Mouse (Mus musculus): ENCODE results near the gene Tmem189. TPM values are rescaled to one million over a fixed set of nuclear protein-coding genes. Genes with fewer than 3 reads are reported as not detected.
A peak's percentile ranks its signal among the peaks of the same experiment; 100 is the strongest.

Tmem189 gene
- polyA plus RNA-seq, 1 experiment from 2014 or later: 31.9 TPM

DNA sequence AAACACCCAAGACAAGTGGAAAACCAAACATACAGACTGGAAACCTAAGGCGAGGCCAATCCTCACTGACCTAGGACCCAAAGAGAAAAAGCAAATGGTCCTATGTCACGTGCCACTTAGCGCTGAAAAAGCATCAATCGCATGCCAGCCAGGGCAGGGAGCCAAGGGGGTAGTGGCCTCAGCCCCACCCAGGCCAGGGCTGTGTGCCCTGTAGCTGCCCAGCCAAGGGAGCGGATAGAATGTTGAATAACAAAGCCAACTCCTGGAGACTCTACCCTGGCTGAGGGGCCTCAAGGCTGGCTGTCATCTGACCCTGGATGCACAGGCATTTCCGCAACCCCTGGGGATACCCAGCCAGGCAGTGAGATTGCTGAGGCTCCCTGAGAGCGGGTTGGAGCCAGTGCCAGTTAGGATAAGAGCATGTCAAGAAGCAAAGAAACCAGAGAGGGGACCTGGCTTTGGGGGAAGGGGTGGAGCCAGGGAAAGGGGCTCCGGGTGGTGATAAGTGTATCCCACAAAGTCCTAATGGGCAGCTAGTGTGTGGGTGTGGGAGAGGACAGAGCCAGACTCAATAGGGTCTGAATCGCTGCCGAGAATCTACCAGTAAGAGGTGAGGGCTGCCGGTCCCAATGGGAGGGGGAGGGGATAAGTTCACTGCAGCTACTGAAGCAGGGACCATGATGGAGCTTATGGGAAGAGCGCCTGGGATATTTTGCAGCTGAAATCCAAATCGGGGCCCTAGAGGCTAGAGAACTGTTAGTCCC is 29.6 kb downstream of the Tmem189 start:
- H3K27me3 ChIP-seq (ENCODE audit: control insufficient read depth, insufficient read depth, low read length): no peaks in the 10 kb centered on the region
- H3K9ac ChIP-seq (replicated peaks; ENCODE audit: low read length): peak overlapping the region; percentile 87
- no peaks in the 10 kb centered on the region for H3K36me3 ChIP-seq (replicated peaks; ENCODE audit: control insufficient read depth, insufficient read depth, low read depth, low read length)
- peaks cover 5% of the 10 kb centered on the region for H3K4me1 ChIP-seq (ENCODE audit: control insufficient read depth, insufficient read depth, low read length)
- H3K9me3 ChIP-seq (replicated peaks; ENCODE audit: control insufficient read depth, low read length): no peaks in the 10 kb centered on the region
- DNase-seq (ENCODE audit: low spot score): no peak
- H3K4me3 ChIP-seq (ENCODE audit: low read depth, low read length): peak overlapping the region; percentile 84
- WGBS: 20% methylated on average over 13 of the region's 13 CpGs
- ATAC-seq (replicated peaks; ENCODE audit: insufficient number of reproducible peaks, low FRiP score, low TSS enrichment, low read depth): peak; percentile 26
- H3K27ac ChIP-seq (replicated peaks; ENCODE audit: low read depth, low read length): 0 out of 2 replicates have a peak overlapping the region, but pooled peaks have one; percentile 21
- H3K4me2 ChIP-seq (ENCODE audit: low read depth, low read length): peak overlapping the region; percentile 93

DNA sequence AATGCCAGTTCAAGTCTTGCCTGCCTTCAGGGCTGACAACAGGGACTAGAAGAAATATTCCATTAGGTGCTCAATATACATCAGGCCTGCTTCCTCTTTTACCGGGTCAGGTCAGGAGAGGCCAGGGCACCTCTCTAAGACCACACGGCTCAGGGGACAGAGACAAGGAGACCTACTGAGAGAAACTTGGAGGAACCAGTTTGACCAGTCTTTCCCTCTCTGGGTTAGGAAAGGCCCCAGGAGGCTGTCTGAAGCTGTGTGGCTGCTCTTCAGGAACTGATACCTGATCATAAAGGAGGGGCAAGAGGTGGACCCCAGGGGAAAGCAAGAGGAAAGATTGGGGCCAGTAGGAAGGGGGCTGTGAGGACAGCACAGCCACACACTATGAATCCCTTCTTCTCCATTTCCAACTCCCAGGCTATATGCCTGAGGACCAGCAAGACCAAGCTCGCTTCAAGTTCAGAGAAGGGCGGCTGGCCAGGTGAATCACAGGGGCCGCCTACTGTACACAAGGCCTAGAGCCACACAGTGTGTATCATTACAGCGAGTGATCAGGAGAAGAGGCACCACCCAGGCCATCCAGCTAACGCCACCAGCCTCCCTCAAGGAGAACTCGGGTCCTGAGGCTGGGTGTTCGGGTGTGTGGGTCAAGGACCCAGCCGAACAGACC is 30.3 kb downstream of the Tmem189 start:
- WGBS: 63% methylated on average over 10 of the region's 10 CpGs
- no peaks in the 10 kb centered on the region for H3K36me3 ChIP-seq (replicated peaks; ENCODE audit: control insufficient read depth, insufficient read depth, low read depth, low read length)
- H3K27me3 ChIP-seq (ENCODE audit: control insufficient read depth, insufficient read depth, low read length): no peaks in the 10 kb centered on the region
- no peaks in the 10 kb centered on the region for H3K9me3 ChIP-seq (replicated peaks; ENCODE audit: control insufficient read depth, low read length)
- ATAC-seq (replicated peaks; ENCODE audit: insufficient number of reproducible peaks, low FRiP score, low TSS enrichment, low read depth): no peak; the same call in 1 of the 2 replicates
- peak overlapping the region; percentile 87 for H3K9ac ChIP-seq (replicated peaks; ENCODE audit: low read length)
- H3K4me1 ChIP-seq (ENCODE audit: control insufficient read depth, insufficient read depth, low read length): peaks cover 5% of the 10 kb centered on the region
- peak; percentile 39 for DNase-seq (ENCODE audit: low spot score)
- H3K27ac ChIP-seq (replicated peaks; ENCODE audit: low read depth, low read length): no peak overlapping the region; the same call in 1 of the 2 replicates
- H3K4me2 ChIP-seq (ENCODE audit: low read depth, low read length): peak overlapping the region; percentile 93
- H3K4me3 ChIP-seq (ENCODE audit: low read depth, low read length): no peak overlapping the region; the same call in 1 of the 2 replicates

GRCm38 (mm10) chr2:167658712-167659111 is 30.9 kb downstream of the Tmem189 start:
- WGBS: 70% methylated on average over 11 of the region's 11 CpGs
- DNase-seq (ENCODE audit: low spot score) (no peak), ATAC-seq (replicated peaks; ENCODE audit: insufficient number of reproducible peaks, low FRiP score, low TSS enrichment, low read depth) (no peak)
- no peak overlapping the region for H3K27ac ChIP-seq (replicated peaks; ENCODE audit: low read depth, low read length)
- H3K27me3 ChIP-seq (ENCODE audit: control insufficient read depth, insufficient read depth, low read length): no peaks in the 10 kb centered on the region
- no peak overlapping the region for H3K4me3 ChIP-seq (ENCODE audit: low read depth, low read length)
- peaks cover 5% of the 10 kb centered on the region for H3K4me1 ChIP-seq (ENCODE audit: control insufficient read depth, insufficient read depth, low read length)
- no peak overlapping the region for H3K4me2 ChIP-seq (ENCODE audit: low read depth, low read length)
- no peaks in the 10 kb centered on the region; the same call in 1 of the 2 replicates for H3K36me3 ChIP-seq (replicated peaks; ENCODE audit: control insufficient read depth, insufficient read depth, low read depth, low read length)
- peak overlapping the region; percentile 6; the same call in 1 of the 2 replicates for H3K9ac ChIP-seq (replicated peaks; ENCODE audit: low read length)
- H3K9me3 ChIP-seq (replicated peaks; ENCODE audit: control insufficient read depth, low read length): no peaks in the 10 kb centered on the region

DNA sequence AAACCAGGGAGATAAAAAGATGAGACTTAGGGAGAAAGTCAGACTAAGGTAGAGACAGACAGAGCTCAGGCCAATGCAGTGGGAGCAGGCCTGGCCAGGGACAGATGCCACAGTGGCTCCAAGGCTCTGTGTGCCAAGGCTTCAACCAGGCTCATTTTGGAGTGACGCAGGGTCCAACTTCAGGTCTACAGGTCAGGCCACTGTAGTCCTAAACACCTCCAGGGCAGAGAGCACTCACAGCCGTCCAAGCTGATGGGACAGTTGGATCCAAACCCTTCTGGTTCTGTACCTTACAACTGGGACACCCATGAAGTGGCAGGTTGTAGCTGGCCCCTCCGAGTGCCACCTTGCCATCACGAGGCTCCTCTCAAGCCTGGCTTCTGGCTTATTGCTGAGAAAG is 31.6 kb downstream of the Tmem189 start:
- Histone ChIP-seq H3K36me3 (replicated peaks; ENCODE audit: control insufficient read depth, insufficient read depth, low read depth, low read length) (no peaks in the 10 kb centered on the region; the same call in 1 of the 2 replicates), H3K4me3 (ENCODE audit: low read depth, low read length) (no peak overlapping the region), H3K9me3 (replicated peaks; ENCODE audit: control insufficient read depth, low read length) (no peaks in the 10 kb centered on the region), H3K4me2 (ENCODE audit: low read depth, low read length) (no peak overlapping the region), H3K9ac (replicated peaks; ENCODE audit: low read length) (no peak overlapping the region), H3K27me3 (ENCODE audit: control insufficient read depth, insufficient read depth, low read length) (no peaks in the 10 kb centered on the region), H3K27ac (replicated peaks; ENCODE audit: low read depth, low read length) (no peak overlapping the region), H3K4me1 (ENCODE audit: control insufficient read depth, insufficient read depth, low read length) (peaks cover 5% of the 10 kb centered on the region)
- 78% methylated on average over 4 of the region's 4 CpGs for WGBS
- no peak for ATAC-seq (replicated peaks; ENCODE audit: insufficient number of reproducible peaks, low FRiP score, low TSS enrichment, low read depth)
- DNase-seq (ENCODE audit: low spot score): no peak

DNA sequence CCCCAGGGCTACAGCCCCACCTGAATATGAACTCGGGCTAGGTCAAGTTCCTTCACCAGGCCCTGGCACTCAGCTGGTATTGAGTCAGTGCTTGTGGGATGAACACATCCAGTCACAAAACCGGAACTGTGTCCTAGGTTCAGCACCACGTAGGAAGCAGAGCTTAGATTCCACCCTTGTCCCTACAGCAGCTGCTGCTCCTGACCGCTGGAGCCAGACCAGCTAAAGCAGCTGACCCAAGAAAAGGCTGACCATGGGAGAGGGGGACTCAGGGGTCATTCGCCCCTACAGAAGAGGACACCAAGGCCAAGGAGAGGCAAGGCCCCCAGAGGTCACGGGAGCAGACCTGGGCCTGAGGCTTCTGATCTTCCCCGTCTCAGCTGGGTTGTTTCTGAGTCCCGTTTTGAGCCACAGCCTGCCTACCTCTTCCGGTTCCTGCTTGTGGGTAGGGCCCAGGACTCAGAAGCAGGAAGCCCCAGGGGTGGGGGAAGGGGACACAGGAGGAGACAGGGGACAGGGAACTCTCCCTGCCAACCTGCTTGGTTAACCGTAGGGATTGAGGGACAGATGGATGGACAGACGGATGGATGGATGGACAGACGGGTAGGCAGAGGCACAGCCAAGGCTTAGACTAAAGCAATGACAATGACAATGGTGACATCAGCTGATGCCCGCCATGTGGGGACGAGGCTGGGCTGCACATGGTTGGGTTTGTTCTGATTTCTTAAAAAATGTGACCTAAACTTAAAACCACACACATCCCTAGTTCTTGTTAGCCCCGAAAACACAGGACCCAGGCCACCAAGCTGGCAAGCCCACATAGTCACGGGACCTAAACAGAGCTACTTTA is 32.8 kb downstream of the Tmem189 start:
- 0 out of 2 replicates have a peak overlapping the region, but pooled peaks have one; percentile 13 for H3K27ac ChIP-seq (replicated peaks; ENCODE audit: low read depth, low read length)
- WGBS: 84% methylated on average over 16 of the region's 16 CpGs
- H3K4me1 ChIP-seq (ENCODE audit: control insufficient read depth, insufficient read depth, low read length): peaks cover 5% of the 10 kb centered on the region

DNA sequence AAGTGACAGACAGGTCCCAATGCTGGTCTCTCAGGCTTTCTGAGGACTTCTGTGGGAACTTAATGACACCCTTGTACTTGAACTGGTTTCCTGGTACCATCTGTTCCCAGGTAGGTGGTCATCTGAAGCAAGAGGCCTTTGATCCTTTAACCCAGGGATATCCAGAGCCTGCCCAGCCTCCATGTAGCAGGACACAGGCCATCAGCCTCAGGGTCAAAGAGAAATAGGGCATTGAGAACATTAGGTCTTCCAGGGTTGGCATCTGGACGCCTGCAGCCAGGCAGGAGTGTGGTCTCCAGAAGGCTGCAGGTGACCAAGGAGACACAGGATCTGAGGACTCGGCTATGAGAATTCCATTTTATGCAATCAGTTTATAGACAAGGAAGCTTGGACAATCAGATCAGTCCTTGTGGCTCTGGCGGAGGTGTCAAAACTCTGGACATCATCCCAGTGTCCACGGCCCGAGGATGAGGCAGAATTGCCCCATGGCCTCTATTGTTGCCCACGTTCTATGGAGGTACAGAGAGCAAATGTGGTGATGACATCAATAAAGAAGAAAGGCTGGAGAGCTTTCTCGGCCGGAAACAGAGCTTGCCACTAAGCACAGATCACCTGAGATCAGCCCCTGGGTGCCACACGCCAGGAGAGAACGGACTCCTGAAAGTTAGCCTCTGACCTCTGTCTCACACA is 34.6 kb downstream of the Tmem189 start:
- Histone ChIP-seq H3K4me2 (ENCODE audit: low read depth, low read length) (no peak overlapping the region), H3K4me3 (ENCODE audit: low read depth, low read length) (no peak overlapping the region), H3K27ac (replicated peaks; ENCODE audit: low read depth, low read length) (no peak overlapping the region), H3K4me1 (ENCODE audit: control insufficient read depth, insufficient read depth, low read length) (peaks cover 4% of the 10 kb centered on the region), H3K36me3 (replicated peaks; ENCODE audit: control insufficient read depth, insufficient read depth, low read depth, low read length) (no peaks in the 10 kb centered on the region; the same call in 1 of the 2 replicates), H3K9me3 (replicated peaks; ENCODE audit: control insufficient read depth, low read length) (no peaks in the 10 kb centered on the region), H3K9ac (replicated peaks; ENCODE audit: low read length) (no peak overlapping the region), H3K27me3 (ENCODE audit: control insufficient read depth, insufficient read depth, low read length) (no peaks in the 10 kb centered on the region)
- ATAC-seq (replicated peaks; ENCODE audit: insufficient number of reproducible peaks, low FRiP score, low TSS enrichment, low read depth) (no peak), DNase-seq (ENCODE audit: low spot score) (no peak)
- 90% methylated on average over 10 of the region's 10 CpGs for WGBS

More for the DNA sequence above, 32.8 kb downstream of the Tmem189 start:
- Histone ChIP-seq H3K4me3 (ENCODE audit: low read depth, low read length) (no peak overlapping the region), H3K27me3 (ENCODE audit: control insufficient read depth, insufficient read depth, low read length) (no peaks in the 10 kb centered on the region), H3K9me3 (replicated peaks; ENCODE audit: control insufficient read depth, low read length) (no peaks in the 10 kb centered on the region), H3K4me2 (ENCODE audit: low read depth, low read length) (no peak overlapping the region), H3K9ac (replicated peaks; ENCODE audit: low read length) (no peak overlapping the region), H3K36me3 (replicated peaks; ENCODE audit: control insufficient read depth, insufficient read depth, low read depth, low read length) (no peaks in the 10 kb centered on the region; the same call in 1 of the 2 replicates)
- DNase-seq (ENCODE audit: low spot score): no peak
- no peak for ATAC-seq (replicated peaks; ENCODE audit: insufficient number of reproducible peaks, low FRiP score, low TSS enrichment, low read depth)

DNA sequence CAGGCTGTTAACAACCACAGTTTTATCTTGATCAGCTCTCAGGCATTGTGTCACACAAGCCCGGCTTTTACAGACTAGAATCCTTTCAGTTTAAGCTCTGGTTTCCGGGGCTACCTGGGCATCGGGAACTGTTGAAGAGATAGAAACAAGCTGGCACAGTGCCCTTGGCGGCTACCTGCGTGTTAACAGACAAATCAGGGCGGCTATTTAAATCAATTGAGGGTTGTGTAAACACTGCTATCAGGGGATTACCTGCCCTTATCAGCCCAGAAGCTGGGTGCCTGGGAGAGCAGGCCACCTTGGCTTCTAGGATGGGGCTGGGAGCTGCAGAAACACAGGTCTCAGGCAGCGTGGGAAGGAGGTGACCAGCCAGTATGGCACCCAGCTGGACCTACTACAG is 36.9 kb downstream of the Tmem189 start:
- Histone ChIP-seq H3K4me1 (ENCODE audit: control insufficient read depth, insufficient read depth, low read length) (no peaks in the 10 kb centered on the region), H3K4me3 (ENCODE audit: low read depth, low read length) (no peak overlapping the region), H3K27me3 (ENCODE audit: control insufficient read depth, insufficient read depth, low read length) (no peaks in the 10 kb centered on the region), H3K36me3 (replicated peaks; ENCODE audit: control insufficient read depth, insufficient read depth, low read depth, low read length) (no peaks in the 10 kb centered on the region; the same call in 1 of the 2 replicates), H3K27ac (replicated peaks; ENCODE audit: low read depth, low read length) (no peak overlapping the region), H3K4me2 (ENCODE audit: low read depth, low read length) (no peak overlapping the region), H3K9me3 (replicated peaks; ENCODE audit: control insufficient read depth, low read length) (no peaks in the 10 kb centered on the region), H3K9ac (replicated peaks; ENCODE audit: low read length) (no peak overlapping the region)
- 87% methylated on average over 7 of the region's 7 CpGs for WGBS
- no peak for ATAC-seq (replicated peaks; ENCODE audit: insufficient number of reproducible peaks, low FRiP score, low TSS enrichment, low read depth)
- no peak for DNase-seq (ENCODE audit: low spot score)

Data from embryonic facial prominence, embryonic 11.5 days (tissue).